Mouse (Mus musculus): ENCODE data around the gene Rbm47. TPM values are rescaled to one million over a fixed set of nuclear protein-coding genes. Genes with fewer than 3 reads are reported as not detected.

The Rbm47 gene
- total RNA-seq, 2 experiments from 2014 or later, result 1.8 to 2.9 TPM

DNA sequence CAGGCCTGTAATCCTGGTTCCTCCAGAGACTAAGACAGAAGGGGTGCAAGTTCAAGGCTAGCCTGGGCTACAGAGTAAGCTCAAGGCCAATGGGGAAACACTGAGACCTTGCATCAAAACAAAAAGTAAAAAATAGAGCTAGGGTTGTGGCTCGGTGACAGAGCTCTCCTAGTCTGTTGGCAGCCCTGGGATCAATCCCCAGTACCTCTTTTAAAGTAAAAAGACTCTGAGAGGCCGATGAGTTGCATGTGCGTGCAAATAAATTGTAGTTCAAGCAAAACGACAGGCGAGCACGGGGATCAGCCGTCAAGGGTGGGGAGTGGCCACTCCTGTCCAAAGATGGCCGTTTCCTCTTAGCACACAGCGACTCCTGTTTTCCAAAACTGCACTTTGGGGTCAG lies 48.0 kb downstream of the Rbm47 start:
- no peak for DNase-seq

DNA sequence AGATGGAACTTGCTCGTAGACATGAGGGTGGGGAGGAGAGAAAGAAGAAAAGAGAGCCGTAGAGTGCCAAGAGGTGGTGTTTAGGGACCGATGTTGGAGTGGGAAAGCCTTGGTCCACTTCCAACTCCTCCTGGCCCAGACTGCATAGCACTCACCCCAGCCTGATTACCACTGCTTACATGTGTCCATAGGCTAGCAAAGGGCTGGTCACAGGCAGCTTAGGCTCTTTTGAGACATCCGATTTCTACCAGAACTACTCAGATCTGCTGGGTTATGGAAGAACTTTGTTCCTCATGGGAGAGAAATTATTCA lies 48.9 kb downstream of the Rbm47 start:
- no peak for DNase-seq

DNA sequence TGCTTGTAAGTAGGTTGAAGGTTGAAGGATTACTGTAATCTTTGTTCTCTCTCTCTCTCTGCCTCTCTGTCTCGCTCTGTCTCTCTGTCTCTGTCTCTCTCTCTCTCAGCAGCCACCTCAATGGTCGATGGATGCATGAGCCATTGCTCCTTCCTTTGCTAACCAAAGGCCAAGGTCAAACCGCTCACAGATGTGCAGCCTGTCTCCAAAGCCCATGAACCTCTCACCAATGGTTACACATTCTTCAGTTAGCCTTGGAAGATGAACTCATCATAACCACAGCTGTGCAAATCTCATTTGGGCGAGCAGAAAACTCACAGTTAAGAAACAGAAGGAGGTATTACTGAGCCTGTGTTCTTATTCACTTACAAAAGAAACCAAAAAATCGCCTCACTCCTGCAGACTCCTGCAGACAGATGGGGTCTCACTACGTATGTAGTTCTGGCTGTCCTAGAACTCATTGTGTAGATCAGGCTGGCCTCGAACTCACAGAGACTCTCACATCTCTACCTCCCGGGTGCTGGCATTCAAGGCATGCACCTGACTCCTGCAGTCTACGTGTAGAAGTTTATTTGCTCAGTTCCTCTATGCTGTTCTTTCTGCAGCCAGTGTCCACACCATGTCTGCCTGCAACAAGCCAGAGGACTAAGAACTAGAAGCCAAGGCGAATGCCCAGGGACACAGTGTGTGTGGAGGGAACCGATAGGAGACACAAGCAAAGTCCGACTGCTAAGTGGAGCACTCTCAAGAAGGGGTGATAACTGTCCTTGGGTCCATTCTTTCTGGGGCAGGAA lies 49.4 kb downstream of the Rbm47 start:
- no peak for DNase-seq

DNA sequence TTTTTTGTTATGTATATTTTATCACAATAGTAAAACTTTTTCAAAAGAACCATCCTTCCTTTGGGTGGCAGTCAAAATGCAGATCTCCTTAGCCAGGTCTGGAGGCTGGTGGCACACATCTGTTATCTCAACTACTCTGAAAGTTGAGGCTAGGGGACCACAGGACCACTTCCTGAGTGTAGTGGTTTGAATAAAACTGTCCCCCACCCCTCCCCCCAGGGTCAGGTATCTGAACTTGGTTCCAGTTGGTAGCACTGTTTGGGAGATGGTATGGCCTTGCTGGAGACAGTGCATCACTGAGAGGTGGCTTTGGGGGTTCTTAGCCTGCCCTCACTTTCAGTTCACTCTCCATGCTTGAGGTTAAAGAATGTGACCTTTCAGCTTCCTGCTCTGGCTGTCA lies 51.7 kb downstream of the Rbm47 start:
- DNase-seq, result no peak

DNA sequence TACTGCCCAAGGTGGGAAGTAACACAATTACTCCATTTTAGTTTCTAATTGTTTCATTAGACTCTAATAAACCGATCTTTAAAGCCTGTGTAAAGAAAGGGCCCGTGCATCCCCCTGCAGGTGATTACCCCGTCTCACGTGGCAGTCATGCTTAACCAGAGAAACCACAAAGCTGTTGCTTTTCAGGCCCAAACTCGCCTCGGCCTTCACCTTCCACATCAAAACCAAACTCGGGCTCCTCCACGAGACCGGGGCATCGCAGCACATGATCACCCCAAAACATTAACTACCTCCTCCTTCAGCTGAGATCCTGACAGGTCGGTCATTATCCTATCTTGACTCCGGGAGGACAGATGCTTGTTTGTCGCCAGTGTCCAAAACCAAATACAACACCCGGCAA lies 58.2 kb downstream of the Rbm47 start:
- DNase-seq, result no peak

DNA sequence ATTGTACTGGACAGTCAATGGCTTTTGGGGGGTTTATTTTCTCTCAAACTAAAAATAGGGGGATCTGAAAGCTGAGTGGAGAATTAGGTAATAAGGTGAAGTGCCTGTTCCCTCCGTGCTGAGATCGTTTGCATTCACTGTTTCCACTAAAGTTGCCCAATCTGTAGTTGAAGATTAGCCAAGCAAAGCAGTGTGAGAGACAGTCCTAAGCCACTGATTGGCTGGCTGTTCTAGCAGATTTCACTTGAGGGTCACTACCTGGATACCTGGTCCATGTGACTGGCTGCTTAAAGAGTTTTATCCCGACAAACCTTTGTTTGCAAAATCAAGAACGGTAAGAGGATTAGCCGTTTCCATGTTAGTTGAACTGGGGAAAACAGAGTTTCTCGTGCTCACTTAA lies 58.7 kb downstream of the Rbm47 start:
- DNase-seq, result no peak

DNA sequence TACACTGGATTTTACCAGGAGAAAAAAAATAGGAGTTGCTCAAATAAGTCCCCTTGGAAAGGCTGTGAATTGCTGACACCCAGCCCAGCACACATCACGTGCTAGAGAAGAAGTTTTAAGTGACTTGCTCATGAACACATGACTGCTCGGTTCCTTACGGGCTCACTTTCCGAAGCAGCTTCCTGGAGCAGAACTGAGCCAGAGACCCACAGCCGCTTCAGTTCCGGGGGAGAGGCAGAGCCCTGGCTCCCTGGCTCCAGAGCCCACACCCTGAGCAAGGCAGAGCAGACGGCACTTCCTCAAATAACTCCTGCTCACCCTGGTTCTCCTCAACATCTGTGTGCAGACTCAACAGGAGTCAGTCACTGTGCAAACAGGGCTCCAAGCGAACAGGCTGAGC lies 60.9 kb downstream of the Rbm47 start:
- DNase-seq, result peak; percentile 20

DNA sequence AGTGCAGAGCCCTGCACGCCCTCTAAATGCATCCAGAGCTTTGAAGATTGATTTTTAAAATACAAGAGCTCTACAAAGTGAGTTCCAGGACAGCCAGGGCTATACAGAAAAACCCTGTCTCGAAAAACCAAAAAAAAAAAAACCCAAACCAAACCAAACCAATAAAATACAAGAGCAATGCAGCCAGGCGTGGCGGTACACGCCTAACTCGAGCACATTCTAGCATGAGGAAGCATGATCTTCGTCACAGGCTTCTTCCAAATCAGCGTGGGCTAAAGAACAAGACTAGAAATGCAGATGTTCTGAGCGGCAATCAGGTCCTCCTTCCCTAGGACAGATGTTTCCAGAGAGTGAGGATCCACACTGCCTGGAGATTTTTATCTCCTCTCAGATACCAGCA lies 66.5 kb downstream of the Rbm47 start:
- no peak for DNase-seq

DNA sequence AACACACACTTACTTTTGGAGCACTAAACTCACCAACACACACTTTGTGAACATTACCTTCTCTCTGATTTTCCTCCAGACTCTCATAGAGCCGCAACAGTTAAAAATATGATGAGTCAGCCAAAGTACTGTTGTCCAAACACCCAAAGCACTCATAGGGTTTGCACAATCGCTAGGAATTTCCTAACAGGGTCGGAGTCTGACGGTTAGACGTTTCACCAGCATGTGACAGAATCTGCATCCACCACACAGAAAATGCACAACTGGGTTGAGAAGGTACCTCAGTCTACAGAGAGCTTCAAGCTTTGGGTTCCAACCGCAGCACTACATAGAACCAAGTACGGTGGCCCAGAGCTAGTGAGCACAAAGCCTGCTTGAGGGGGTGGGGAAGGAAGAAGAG lies 67.0 kb downstream of the Rbm47 start:
- no peak for DNase-seq

DNA sequence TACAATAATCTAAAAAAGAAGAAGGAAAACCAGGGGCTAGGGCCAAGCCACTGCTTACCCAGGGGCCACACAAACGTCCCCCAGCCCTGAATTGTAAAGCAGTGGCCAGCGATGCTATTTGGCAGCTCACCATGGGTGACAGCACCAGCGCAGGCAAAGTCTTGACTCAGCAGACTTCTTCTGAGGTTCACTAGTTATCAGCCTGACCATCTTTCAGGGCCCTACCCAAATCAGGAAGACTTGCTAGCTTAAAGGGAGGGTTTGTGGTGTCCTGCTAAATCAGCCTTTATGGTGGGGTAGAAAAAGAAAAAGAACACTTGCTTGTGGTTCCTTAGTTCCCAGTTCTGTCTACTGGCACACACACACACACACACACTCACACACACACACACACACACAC lies 67.6 kb downstream of the Rbm47 start:
- no peak for DNase-seq

DNA sequence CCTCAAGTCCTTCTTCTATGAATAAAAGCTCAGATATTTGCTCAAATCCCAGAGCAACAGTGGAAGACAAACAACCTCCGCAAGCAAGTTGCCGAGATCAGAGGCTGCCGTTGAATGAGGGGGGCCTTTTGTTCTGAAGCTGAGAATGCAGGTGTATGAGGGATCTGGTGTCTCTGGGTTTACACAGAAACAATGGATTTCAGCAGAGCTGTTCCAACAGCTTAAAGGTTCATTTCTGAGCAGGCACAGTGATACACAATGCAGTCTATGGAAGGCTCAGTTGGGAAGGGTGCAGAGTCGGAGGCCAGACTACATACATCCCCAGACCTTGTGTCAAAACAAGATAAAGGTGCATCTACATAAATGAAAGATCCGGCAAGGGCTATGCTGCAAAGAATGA lies 69.5 kb downstream of the Rbm47 start:
- DNase-seq, result no peak

DNA sequence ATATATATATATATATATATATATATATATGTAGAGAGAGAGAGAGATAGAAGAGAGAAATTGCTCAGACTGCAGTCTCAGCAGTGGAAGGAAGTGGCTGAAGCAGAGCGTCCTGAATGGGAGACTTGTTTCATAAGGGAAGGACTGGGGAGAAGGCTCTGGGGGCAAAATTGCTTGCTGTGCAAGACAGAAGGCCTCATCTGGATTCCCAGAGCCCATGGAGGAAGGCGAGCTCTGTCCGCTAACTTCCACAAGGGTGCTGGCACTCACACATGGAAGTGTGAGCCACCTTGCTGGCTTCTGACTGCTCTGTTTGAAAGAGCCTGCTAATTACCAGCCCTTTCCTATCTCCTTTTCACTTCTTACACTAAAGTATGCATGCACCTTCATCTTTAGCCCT lies 70.1 kb downstream of the Rbm47 start:
- no peak for DNase-seq

DNA sequence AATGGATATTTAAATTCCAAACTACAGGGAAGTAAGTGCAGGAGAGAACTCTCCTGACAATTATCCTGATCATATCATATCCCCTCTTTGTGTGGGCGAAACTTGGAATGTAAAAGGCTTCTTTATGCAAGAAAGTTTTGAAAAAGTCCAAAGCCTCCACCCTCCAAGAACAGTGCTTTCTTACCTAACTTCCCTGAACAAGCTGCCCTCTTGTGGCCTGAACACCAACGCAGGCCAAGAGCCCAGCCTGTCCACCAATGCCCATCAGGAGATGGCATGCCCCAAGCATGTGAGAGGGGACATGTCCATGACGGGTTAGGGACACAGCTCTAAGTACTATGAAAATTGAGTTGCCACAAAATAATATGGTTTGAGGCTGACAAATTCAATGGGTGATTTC lies 71.3 kb downstream of the Rbm47 start:
- peak; percentile 30 for DNase-seq

DNA sequence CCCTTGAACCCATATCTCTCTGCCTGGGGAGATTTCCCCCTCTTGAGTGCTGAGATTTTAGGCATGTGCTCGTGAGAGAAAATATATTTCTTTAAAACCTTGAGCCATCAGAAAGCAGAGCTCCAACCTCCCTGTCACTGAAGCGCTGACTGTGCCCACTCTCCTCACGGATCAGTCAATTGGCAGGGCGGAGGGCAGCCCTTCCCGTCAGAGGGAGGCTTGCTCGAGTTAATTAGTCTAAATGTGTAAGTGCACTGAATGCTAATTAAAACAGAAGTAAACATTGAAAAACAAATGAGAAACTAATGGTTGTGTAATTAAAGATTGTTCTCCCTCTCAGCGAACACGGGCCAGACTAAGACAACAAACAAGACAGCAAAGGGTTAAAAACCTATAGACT lies 72.6 kb downstream of the Rbm47 start:
- DNase-seq, result no peak

DNA sequence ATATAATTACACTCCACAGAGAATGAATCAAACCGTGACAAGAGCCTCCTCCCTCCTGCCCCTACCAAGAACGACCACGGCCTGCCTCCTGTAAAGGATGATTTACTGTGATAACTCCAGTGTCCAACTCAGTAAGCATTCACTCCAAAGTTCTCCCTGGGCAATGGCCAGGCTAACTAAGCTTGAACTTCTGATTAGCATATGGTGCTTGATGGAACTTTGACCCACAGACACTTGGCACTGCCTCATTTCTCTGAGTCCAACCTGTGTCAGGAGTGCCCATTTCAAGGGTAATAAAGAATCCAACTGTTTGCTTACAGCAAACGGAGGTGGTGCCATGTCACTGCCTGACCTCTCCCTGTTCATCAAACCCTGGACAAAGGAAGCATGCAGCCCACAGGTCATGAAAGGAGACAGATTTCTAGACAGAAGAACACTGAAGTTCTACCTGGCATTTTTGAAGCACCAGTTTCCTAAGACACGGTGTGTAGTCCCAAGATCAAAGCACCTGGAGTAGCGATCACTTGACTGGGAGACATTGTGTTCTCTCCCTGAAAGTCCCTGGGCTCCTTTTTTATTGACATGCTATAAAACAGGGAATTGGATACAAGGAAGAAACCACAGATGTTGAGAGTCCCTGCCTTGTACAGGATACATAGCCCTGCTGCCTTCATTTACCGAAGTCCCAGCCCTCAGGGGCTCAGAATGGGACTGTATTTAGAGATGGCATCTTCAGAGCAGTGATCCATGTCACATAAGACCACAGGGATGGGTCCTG lies 74.6 kb downstream of the Rbm47 start:
- no peak for DNase-seq

DNA sequence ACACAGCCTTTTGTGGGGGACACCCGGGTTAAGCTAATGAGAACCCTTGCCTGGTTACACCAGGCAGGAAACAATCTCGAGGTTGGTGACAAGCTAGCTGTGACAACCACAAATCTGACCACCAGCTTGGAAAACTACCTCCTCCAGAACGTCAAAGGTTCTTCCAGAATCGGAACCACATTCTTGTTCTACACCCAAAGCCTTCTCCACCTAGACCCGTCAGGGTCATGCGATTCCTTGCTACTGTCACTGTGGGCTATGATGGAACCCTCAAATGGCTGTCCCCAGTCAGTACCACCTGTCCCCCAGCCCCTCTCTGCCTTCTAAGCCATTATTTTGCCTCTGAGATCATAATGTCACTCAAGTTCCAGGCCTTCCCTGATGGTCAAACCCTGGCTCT lies 76.8 kb downstream of the Rbm47 start:
- no peak for DNase-seq

DNA sequence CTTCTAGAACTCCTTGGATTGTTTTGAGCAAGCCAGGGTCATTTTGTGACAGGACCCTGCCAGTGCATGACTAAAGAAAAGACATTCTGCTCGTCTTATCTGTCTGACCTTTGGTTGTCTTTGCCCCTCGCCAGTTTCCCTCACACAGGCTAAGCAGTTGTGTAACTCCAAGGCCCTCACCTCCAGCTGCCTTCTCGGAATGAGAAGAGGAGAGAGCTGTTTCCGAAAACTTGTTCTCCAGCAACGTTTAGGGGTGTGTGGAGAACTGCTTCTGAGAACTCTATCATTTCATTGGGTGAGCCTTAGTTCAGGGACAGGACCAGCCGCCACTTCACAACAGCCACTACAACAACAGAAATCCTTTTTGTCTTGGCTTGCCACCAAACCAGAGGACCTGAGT lies 77.8 kb downstream of the Rbm47 start:
- DNase-seq, result no peak

DNA sequence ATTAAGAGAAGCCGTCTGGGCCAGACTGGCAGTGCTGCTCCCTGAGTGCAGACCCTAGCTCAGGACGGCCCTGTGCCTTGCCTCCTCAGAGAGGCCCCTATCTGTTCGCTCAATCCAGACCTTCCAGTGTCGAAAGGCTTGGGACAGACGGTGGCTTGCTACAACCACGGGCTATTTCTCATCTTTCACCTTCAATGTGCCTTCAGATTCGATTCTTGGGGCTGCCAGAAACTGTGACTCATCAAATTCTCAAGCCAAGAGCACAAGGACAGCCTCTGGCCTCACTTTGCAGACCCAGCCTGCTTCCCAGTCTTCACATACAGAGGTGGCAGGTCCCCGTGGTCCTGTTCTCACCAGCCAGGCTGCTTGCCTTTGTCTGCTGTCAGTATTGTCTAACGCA lies 82.9 kb downstream of the Rbm47 start:
- no peak for DNase-seq

DNA sequence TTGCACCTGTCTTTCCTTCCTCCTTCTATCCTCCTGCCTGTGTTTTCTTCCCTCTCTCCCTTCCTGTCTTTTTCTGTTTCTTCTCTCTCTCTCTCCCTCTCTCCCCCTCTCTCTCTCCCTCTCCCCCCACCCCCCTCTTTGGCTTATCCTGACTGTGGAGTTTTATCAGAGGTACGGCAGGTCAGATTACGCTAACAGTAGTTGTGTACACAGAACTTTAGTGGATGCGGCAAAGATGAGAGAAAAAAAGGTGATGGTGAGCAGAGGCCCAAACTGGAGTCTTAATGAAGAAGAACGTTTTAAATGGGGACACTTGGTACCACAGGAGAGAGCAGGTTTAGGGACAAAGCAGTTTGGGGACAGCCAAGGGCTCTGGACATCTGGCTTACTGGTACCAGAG lies 83.3 kb downstream of the Rbm47 start:
- DNase-seq, result no peak

DNA sequence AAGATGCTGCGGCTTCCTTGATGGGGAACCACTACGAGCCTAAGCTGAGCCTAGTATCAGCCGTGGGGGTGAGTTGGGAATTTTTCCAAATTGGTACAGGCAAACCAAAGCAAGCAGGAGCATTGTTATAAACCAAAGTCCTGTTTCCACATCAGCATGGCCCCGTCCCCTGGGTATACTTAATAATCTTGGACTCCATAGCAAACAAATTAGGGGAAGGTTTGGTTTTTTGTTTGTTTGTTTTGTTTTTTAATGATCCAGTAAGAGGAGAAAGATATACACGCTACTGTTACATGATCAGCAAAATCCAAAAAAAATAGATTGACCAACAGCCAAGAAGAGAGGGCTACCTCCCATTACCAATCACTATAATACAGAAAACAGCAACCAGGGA lies 84.0 kb downstream of the Rbm47 start:
- no peak for DNase-seq

DNA sequence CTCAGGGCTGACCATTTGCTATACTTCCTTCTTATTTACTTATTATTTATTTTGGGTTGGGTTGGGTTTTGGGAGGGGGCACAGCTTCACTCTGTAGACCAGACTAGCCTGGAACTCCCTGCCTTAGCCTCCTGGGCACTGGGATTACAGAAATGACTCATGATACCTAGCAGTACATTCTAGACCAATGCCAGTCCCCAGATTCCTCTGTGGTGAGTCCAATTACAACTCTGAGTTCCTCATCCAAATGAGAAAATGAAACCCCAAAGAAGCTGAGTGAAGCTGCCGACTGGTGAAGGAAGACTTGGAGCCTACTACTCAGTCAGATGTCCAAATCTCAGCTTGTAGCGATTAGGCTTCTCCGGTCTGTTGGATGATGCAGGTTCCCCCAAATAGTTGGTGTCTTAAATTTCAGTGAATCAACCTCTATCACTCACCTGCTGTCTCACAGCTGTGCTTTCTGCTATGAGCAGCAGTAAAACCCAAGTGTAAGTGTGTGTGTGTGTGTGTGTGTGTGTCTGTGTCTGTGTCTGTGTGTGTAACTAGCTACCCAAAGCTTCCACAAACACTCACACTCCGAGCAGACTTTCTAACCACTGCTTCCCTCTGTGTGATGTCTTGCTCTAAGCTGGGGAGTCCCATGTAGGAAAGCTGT lies 84.5 kb downstream of the Rbm47 start:
- DNase-seq, result no peak

DNA sequence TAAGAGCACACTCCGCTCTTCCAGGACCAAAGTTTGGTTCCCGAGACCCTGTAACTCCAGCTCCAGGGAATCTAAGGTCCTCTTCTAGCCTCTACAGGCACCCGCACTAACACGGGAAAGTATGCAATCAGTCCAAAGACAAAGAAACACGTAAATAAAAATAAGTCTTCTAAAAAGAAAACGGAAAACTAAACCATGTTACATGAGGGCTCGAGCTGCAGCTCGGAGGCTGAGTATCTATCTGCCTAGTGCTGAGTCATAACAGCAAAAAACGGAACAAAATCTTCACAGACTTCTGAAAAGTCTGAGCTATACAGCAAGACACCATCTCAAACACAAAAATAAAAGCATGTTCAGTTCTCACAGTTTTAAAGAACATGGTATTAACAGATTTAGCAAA lies 86.0 kb downstream of the Rbm47 start:
- DNase-seq, result no peak

DNA sequence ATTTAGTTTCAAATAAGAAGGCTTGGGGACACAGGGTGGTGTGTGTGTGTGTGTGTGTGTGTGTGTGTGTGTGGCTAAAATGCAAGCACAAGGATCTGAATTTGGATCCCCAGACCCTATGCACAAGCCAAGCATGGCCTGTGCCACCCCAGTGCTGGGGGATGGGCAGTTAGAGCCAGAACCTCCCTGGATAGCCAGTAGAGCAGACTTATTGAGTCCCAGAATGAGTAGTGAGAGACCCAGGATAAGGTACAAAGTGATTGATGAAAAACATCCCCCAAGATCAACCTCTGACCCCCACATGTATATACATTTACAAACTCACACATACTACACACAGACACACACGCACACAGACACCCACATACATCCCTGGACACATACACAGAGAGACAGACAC lies 86.6 kb downstream of the Rbm47 start:
- DNase-seq, result no peak

DNA sequence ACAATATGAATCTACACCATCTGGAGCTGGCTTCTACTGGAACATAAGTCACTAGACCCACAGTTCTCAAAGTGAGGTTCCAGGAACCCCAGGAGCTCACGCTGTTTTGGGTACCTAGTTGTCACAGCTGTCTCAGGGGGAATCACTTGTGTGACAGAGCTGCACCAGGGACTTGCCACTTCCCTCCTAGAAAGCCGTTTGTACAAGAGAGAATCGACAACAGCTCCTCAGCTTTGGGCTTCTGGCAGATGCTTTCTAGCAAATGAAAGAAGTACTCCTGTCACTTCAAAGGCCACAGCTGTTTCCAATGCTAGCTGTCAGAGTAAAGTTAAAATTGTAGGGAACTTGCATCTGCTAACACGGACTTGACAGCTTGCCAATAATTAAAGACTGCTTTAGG lies 87.4 kb downstream of the Rbm47 start:
- DNase-seq, result no peak

Measured in heart, postnatal 4 days (tissue).